Mouse (Mus musculus) gastrocnemius, postnatal 4 days (tissue): ENCODE results near the gene Eif2s1. TPM values are rescaled to one million over a fixed set of nuclear protein-coding genes. Genes with fewer than 3 reads are reported as not detected.

Experiments
- DNase-seq, 2 experiments: peaks; one replicate each; pipeline ENCODE4 v3.0.0; 2021 to 2022; ENCODE audit warnings: low spot score in 2 of 2, mixed read lengths in 2 of 2
- long read RNA-seq, 2 experiments: library from polyadenylated mRNA; stranded (forward); transcript quantifications; one replicate each; pipeline ENCODE4 v2.0.0; 2021
- total RNA-seq, 2 experiments: library from RNA; stranded (reverse); gene quantifications; 2 replicates each; pipeline ENCODE4 v1.2.3; 2021

Eif2s1 gene
- total RNA-seq, result 10 to 100 TPM; 51.1 to 56.9 TPM
- long read RNA-seq, experiment 1, transcript Eif2s1-201 (8 exons, 3,405 nt), result major isoform, 83 of 87 reads
- long read RNA-seq, experiment 1, partial matches to known transcripts, result 2 of 87 reads
- long read RNA-seq, experiment 1, other reads (novel, unspliced or antisense), result 2 of 87 reads
- long read RNA-seq, experiment 2, transcript Eif2s1-201 (8 exons, 3,405 nt), result major isoform, 91 of 92 reads
- long read RNA-seq, experiment 2, partial matches to known transcripts, result 0 of 92 reads
- long read RNA-seq, experiment 2, other reads (novel, unspliced or antisense), result 1 of 92 reads

DNA sequence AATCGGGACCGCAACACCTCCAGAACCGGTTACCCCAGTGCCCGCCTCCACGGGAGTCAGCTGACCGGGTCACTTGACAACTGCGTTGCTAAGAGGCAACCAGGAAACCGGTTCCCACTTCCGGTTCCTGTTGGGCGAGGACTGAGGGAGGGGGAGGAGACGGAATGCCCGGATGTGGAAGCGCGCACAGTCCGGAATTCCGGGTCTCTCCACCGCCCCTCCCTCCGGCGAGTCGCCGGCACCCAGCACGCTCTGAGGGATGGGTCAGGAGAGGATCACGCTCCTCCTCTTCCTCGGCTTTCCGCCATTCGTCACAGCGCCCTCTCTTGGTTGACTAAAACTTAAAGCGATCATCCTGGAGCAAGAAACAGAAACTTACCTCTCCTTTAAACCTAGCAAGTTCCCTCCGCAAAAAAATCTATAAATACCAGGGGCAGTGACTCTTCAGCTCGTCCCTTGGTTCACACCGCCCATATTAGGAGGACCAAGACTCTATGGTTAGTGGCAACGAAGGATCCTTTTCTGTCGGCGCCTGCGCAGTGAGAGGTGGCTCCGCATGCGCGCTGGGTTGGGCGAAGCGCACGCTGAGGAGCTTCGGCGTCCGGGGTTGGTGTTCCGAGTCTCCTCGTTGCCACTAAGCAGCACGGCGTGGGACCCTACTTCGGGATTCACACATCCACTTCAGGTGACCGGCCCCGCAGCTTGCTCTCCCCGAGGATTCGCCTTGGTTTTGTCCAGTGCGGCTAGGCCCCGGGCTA is at the start of gene Eif2s1, which contains the start of gene Atp6v1d:
Gene Eif2s1, plus strand, starts transcription at position 324 of the 758 bp plus-strand sequence.
Gene Atp6v1d, minus strand, starts transcription at position 143 of the 758 bp plus-strand sequence.
- peak; percentile 94 to 97 for DNase-seq

GRCm38 (mm10) chr12:78814437-78814836 is 47.2 kb upstream of the Eif2s1 start:
- DNase-seq, result no peak

DNA sequence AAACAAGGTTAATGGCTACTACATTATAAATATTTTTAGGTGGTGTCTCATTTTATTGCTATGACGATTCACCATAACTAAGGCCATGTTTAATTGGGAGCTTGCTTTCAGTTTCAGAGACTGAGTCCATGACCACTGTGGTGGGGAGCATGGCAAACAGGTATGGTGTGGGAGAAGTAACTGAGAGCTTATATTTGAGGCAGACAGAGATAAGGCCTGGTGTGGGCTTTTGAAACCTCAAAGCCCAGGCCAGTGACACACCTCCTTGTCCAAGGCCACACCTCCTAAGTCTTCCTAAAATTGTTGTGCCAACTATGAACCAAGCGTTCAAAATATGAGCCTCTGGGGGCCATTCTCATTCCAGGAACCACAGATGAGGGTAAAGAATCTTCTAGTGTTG is 27.1 kb upstream of the Eif2s1 start:
- DNase-seq, result no peak

DNA sequence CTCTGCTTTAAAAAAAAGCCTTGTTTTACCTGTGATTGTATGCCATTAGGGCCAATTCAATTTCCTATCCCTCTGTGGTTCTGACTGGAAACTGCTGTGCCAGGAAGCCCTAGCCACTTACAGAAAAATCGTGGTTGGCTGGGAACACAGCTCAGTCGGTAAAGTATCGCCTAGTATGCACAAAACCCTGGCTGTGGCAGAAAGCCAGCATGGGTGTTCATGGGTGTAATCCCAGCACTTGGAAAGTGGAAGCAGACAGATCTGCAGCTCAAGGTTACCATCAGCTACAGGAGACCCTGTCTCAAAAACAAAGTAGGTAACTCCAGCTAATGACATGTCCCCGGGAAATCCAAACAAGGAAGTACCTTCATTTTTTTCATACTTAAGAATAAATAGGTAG is 21.7 kb upstream of the Eif2s1 start:
- DNase-seq, result no peak

DNA sequence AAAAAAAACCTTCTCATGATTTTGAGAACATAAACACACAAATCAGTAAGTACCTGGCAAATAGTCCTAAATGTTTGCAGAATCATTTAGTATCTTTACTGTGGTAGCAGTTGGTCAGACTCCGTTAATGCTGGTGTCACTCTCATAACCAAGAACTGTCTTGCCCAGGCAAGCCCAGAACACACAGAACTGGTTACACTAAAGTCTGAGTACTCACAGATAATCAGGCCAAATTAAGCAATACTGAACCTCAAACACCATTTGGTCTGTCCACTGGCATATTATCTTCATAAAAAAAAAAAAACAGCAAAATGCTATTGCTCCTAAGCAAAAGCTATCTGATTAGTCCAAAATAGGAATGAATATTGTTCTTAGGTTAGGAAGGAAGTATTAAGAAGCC is 19.2 kb upstream of the Eif2s1 start:
- no peak for DNase-seq

- DNase-seq, result no peak
Observed at GRCm38 (mm10) chr12:78848246-78848645, 13.4 kb upstream of the Eif2s1 start.

DNA sequence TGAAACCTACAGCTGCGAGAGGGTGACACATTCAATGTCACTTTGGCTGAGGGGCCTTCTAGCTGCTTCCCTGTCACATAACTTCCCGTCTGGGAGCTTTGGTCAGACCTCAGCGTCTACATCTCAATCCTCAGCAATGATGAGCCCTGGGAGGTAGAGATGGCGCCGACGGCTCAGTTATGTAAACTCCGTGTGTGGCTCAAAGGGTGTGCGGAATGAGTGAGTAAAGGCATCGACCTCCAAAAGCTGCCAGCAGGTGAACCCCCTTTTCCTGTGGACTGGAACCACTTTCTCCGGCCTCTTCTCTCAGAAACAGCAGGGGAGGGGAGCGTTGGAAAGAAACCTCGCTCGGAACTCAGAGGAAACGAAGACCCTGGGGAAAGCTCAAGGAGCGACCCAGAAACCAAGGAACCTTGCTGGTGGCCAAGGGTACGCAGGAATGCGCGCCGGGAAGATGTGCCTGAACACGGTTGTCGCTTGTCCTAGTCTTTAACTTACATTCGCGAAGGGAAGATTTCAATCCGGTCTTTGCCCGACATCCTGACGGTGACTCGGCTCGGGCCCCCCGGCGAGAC is 611 bp upstream of the Eif2s1 start:
- DNase-seq, result no peak

GRCm38 (mm10) chr12:78862254-78862730 is 673 bp downstream of the Eif2s1 start:
- DNase-seq, result no peak

DNA sequence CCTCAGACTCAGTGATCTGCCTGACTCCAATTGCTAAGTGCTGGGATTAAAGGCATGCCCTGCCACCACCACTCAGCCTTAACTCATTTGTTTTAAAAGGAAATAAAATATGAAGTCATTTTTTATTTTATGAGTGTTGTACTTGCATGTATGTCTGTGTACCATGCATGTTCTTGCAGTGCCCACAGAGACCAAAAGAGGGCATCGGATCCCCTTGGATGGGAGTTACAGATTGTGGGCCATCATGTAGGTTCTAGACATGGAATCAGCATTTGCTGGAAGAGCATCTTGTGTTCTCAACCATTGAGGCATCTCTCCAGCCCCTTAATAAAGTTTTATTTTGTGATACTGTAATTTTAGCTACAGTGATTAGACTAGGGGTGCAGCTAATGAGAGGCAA is 3.8 kb downstream of the Eif2s1 start:
- DNase-seq, result no peak

GRCm38 (mm10) chr12:78868115-78868514 is 6.5 kb downstream of the Eif2s1 start:
- no peak for DNase-seq

DNA sequence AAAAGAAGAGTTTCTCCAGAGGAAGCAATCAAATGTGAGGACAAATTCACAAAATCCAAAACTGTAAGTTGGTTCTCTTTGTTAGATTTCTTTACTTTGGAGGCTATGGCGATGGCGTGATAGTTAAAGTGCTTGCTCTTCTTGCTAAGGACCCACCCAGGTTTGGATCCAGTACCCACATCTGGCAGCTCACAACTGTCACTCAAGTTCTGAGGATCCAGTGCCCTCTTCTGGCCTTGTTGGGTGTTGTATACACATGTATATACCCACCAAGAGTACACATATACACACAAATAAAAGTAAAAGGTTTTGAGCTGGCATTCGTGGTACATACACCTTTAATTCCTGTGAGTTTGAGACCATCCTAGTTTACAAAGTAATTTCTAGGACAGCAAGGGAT is 13.0 kb downstream of the Eif2s1 start:
- DNase-seq, result no peak

GRCm38 (mm10) chr12:78890062-78890461 is 28.4 kb downstream of the Eif2s1 start:
- no peak for DNase-seq

DNA sequence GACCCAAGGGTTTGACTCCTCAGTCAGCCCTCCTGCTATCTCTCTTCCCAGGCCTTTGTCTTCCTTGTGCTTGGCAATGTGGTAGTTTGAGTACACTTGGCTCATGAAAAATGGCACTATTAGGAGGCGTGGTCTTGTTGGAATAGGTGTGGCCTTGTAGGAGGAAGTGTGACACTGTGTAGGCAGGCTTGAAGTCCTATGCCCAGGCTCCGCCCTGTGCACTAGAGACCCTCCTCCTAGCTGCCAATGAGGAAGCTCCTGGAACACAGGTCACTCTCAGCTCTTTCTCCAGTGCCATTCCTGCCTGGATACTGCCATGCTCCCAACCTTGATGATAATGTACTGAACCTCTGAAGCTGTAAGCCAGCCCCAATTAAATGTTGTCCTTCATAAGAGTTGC is 29.5 kb downstream of the Eif2s1 start:
- no peak for DNase-seq

DNA sequence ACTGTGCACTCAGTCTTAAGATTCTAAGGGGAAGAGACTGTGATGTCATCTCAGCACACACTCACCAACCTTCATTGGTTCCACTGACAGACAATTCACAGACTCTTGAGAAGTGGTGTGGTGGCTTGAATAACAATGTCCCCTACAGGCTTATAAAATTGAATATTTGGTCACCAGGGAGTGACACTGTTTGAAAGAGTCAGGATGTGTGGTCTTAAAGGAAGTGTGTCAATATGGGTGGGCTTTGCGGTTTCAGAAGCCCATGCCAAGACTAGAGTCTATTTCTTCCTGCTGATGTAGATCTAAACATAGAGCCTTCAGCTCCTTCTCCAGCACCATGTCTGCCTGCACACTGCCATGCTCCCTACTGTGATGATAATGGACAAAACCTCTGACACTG is 36.2 kb downstream of the Eif2s1 start:
- DNase-seq, result no peak

DNA sequence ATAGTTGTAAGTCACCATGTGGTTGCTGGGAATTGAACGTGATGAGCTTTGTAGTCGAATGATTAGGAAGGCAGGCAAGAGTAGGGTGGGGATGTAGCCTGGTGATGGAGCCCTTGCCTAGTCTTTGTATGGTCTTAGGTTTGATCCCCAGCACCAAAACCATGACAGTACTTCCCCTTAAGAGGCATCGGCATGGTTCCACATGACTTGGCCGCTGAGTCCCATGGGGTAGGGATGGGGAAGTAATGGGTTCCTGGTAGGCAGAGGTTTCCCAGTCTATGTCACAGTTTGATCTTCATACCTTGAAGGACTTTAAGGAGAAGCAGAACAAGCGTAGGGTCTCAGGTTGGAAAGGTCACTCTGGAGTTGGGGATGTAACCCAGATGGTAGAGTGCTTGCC is 39.8 kb downstream of the Eif2s1 start:
- DNase-seq, result no peak

DNA sequence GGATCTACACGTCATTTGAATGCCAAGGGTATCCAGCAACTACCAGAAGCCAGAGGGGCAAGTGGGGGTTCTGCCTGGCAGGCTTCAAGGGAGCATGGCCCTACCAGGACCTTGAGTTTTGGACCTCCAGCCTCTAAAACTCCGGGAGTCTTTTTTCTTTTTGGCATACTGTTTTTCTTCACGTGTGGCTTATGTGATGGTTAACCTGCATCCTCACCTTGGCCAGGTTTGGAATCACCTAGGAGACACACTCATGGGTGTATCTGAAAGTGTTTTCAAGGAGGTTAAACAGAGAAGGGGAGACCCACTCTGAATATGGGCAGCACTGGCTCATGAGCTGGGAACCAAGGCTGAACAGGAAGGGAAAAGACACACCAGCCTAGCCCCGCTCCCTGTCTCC is 41.7 kb downstream of the Eif2s1 start:
- DNase-seq, result no peak

- no peak for DNase-seq
Observed at GRCm38 (mm10) chr12:78904499-78904898, 42.9 kb downstream of the Eif2s1 start.

GRCm38 (mm10) chr12:78906707-78907162 is 45.1 kb downstream of the Eif2s1 start, which contains the start of gene Plek2:
Gene Plek2 (minus strand): TSS chr12:78906964.
- peak; percentile 32 to 43 for DNase-seq

GRCm38 (mm10) chr12:78908081-78908605 is 46.5 kb downstream of the Eif2s1 start:
- no peak for DNase-seq

GRCm38 (mm10) chr12:78910684-78911461 is 49.3 kb downstream of the Eif2s1 start:
- DNase-seq, result no peak
